Mouse (Mus musculus): Measurements from ENCODE around the gene Gpc6. TPM values are rescaled to one million over a fixed set of nuclear protein-coding genes. Genes with fewer than 3 reads are reported as not detected.
A peak's percentile ranks its signal among the peaks of the same experiment; 100 is the strongest.

Gene Gpc6
- polyA plus RNA-seq (2014; fragmentation: Nextera tagmentation; extraction: Ambion mirVana), result 17.8 and 18.8 TPM in 2 replicates

- peak within 1 kb of the TSS; percentile 73 for H3K4me2 ChIP-seq
- H3K9me3 ChIP-seq (ENCODE audit: control insufficient read depth, low read length), result no peaks in the 10 kb centered on the region
- peaks cover 22% of the 10 kb centered on the region for H3K27me3 ChIP-seq (replicated peaks; ENCODE audit: control insufficient read depth, insufficient read depth, low read length)
- H3K4me3 ChIP-seq (ENCODE audit: low read depth, low read length), result peak within 1 kb of the TSS; percentile 66
- H3K9ac ChIP-seq (ENCODE audit: low read depth, low read length), result peak within 1 kb of the TSS; percentile 71
- H3K27ac ChIP-seq (ENCODE audit: low read depth, low read length), result peak within 1 kb of the TSS; percentile 85
- ATAC-seq (replicated peaks; ENCODE audit: low FRiP score) (peak; percentile 59), DNase-seq (ENCODE audit: low spot score) (peak; percentile 72)
- 1% methylated on average over 38 of the region's 38 CpGs for WGBS
- H3K36me3 ChIP-seq (ENCODE audit: control insufficient read depth, insufficient read depth, low read length), result no peaks in the 10 kb centered on the region
- no peaks in the 10 kb centered on the region for H3K4me1 ChIP-seq (replicated peaks; ENCODE audit: control insufficient read depth, insufficient read depth, low read length)
Observed at GRCm38 (mm10) chr14:116924876-116925601, at the start of gene Gpc6. Gpc6 (plus strand) TSS chr14:116925315.

GRCm38 (mm10) chr14:116882480-116883044 lies 42.6 kb upstream of the Gpc6 start:
- no peak overlapping the region for H3K27ac ChIP-seq (ENCODE audit: low read depth, low read length)
- no peak overlapping the region for H3K4me2 ChIP-seq
- no peaks in the 10 kb centered on the region for H3K36me3 ChIP-seq (ENCODE audit: control insufficient read depth, insufficient read depth, low read length)
- no peak overlapping the region for H3K9ac ChIP-seq (ENCODE audit: low read depth, low read length)
- no peak for ATAC-seq (replicated peaks; ENCODE audit: low FRiP score)
- no peaks in the 10 kb centered on the region for H3K9me3 ChIP-seq (ENCODE audit: control insufficient read depth, low read length)
- H3K4me1 ChIP-seq (replicated peaks; ENCODE audit: control insufficient read depth, insufficient read depth, low read length), result no peaks in the 10 kb centered on the region
- no peak overlapping the region for H3K4me3 ChIP-seq (ENCODE audit: low read depth, low read length)
- no peaks in the 10 kb centered on the region for H3K27me3 ChIP-seq (replicated peaks; ENCODE audit: control insufficient read depth, insufficient read depth, low read length)
- no peak for DNase-seq (ENCODE audit: low spot score)
- WGBS, result 73% methylated on average over 7 of the region's 7 CpGs

GRCm38 (mm10) chr14:116894316-116894715 lies 30.8 kb upstream of the Gpc6 start:
- Histone ChIP-seq H3K4me3 (ENCODE audit: low read depth, low read length) (no peak overlapping the region), H3K9ac (ENCODE audit: low read depth, low read length) (no peak overlapping the region), H3K27ac (ENCODE audit: low read depth, low read length) (no peak overlapping the region), H3K4me2 (no peak overlapping the region), H3K4me1 (replicated peaks; ENCODE audit: control insufficient read depth, insufficient read depth, low read length) (no peaks in the 10 kb centered on the region), H3K9me3 (ENCODE audit: control insufficient read depth, low read length) (no peaks in the 10 kb centered on the region), H3K27me3 (replicated peaks; ENCODE audit: control insufficient read depth, insufficient read depth, low read length) (no peaks in the 10 kb centered on the region), H3K36me3 (ENCODE audit: control insufficient read depth, insufficient read depth, low read length) (no peaks in the 10 kb centered on the region)
- DNase-seq (ENCODE audit: low spot score), result no peak
- WGBS, result 63% methylated on average over 3 of the region's 3 CpGs
- ATAC-seq (replicated peaks; ENCODE audit: low FRiP score), result no peak

- Histone ChIP-seq H3K4me1 (replicated peaks; ENCODE audit: control insufficient read depth, insufficient read depth, low read length) (no peaks in the 10 kb centered on the region), H3K4me2 (no peak overlapping the region), H3K4me3 (ENCODE audit: low read depth, low read length) (no peak overlapping the region), H3K9me3 (ENCODE audit: control insufficient read depth, low read length) (no peaks in the 10 kb centered on the region), H3K27me3 (replicated peaks; ENCODE audit: control insufficient read depth, insufficient read depth, low read length) (no peaks in the 10 kb centered on the region), H3K27ac (ENCODE audit: low read depth, low read length) (no peak overlapping the region), H3K9ac (ENCODE audit: low read depth, low read length) (no peak overlapping the region), H3K36me3 (ENCODE audit: control insufficient read depth, insufficient read depth, low read length) (no peaks in the 10 kb centered on the region)
- ATAC-seq (replicated peaks; ENCODE audit: low FRiP score) (no peak), DNase-seq (ENCODE audit: low spot score) (no peak)
- 35% methylated on average over 1 of the region's 1 CpGs for WGBS
Observed at GRCm38 (mm10) chr14:116897971-116898370, 27.1 kb upstream of the Gpc6 start.

GRCm38 (mm10) chr14:116911768-116912167 lies 13.3 kb upstream of the Gpc6 start:
- H3K27me3 ChIP-seq (replicated peaks; ENCODE audit: control insufficient read depth, insufficient read depth, low read length), result no peaks in the 10 kb centered on the region
- DNase-seq (ENCODE audit: low spot score), result no peak
- H3K27ac ChIP-seq (ENCODE audit: low read depth, low read length), result no peak overlapping the region
- H3K4me1 ChIP-seq (replicated peaks; ENCODE audit: control insufficient read depth, insufficient read depth, low read length), result no peaks in the 10 kb centered on the region
- no peaks in the 10 kb centered on the region for H3K9me3 ChIP-seq (ENCODE audit: control insufficient read depth, low read length)
- no peaks in the 10 kb centered on the region for H3K36me3 ChIP-seq (ENCODE audit: control insufficient read depth, insufficient read depth, low read length)
- WGBS, result 81% methylated on average over 1 of the region's 1 CpGs
- H3K4me2 ChIP-seq, result no peak overlapping the region
- H3K9ac ChIP-seq (ENCODE audit: low read depth, low read length), result no peak overlapping the region
- no peak for ATAC-seq (replicated peaks; ENCODE audit: low FRiP score)
- H3K4me3 ChIP-seq (ENCODE audit: low read depth, low read length), result no peak overlapping the region

GRCm38 (mm10) chr14:116916874-116917273 lies 8.2 kb upstream of the Gpc6 start:
- H3K4me2 ChIP-seq, result no peak overlapping the region
- H3K36me3 ChIP-seq (ENCODE audit: control insufficient read depth, insufficient read depth, low read length), result no peaks in the 10 kb centered on the region
- no peak overlapping the region for H3K9ac ChIP-seq (ENCODE audit: low read depth, low read length)
- DNase-seq (ENCODE audit: low spot score), result no peak
- H3K27me3 ChIP-seq (replicated peaks; ENCODE audit: control insufficient read depth, insufficient read depth, low read length), result no peaks in the 10 kb centered on the region
- no peak overlapping the region for H3K4me3 ChIP-seq (ENCODE audit: low read depth, low read length)
- H3K9me3 ChIP-seq (ENCODE audit: control insufficient read depth, low read length), result no peaks in the 10 kb centered on the region
- 75% methylated on average over 6 of the region's 6 CpGs for WGBS
- no peak for ATAC-seq (replicated peaks; ENCODE audit: low FRiP score)
- no peaks in the 10 kb centered on the region for H3K4me1 ChIP-seq (replicated peaks; ENCODE audit: control insufficient read depth, insufficient read depth, low read length)
- H3K27ac ChIP-seq (ENCODE audit: low read depth, low read length), result no peak overlapping the region

- no peak for ATAC-seq (replicated peaks; ENCODE audit: low FRiP score)
- H3K4me2 ChIP-seq, result no peak overlapping the region; the same call in 1 of the 2 replicates
- WGBS, result 46% methylated on average over 2 of the region's 2 CpGs
Observed at GRCm38 (mm10) chr14:116924266-116924665, 849 bp upstream of the Gpc6 start.

GRCm38 (mm10) chr14:116925691-116926403 lies 732 bp downstream of the Gpc6 start:
- H3K4me3 ChIP-seq (ENCODE audit: low read depth, low read length), result peak overlapping the region; percentile 66
- no peaks in the 10 kb centered on the region for H3K9me3 ChIP-seq (ENCODE audit: control insufficient read depth, low read length)
- DNase-seq (ENCODE audit: low spot score) (peak; percentile 58), ATAC-seq (replicated peaks; ENCODE audit: low FRiP score) (peak; percentile 35)
- peak overlapping the region; percentile 71 for H3K9ac ChIP-seq (ENCODE audit: low read depth, low read length)
- no peaks in the 10 kb centered on the region for H3K4me1 ChIP-seq (replicated peaks; ENCODE audit: control insufficient read depth, insufficient read depth, low read length)
- H3K36me3 ChIP-seq (ENCODE audit: control insufficient read depth, insufficient read depth, low read length), result no peaks in the 10 kb centered on the region
- peak overlapping the region; percentile 85 for H3K27ac ChIP-seq (ENCODE audit: low read depth, low read length)
- under 1% methylated on average over 55 of the region's 58 CpGs for WGBS
- H3K4me2 ChIP-seq, result peak overlapping the region; percentile 73
- H3K27me3 ChIP-seq (replicated peaks; ENCODE audit: control insufficient read depth, insufficient read depth, low read length), result peaks cover 22% of the 10 kb centered on the region

More at GRCm38 (mm10) chr14:116924266-116924665, 849 bp upstream of the Gpc6 start:
- Histone ChIP-seq H3K9ac (ENCODE audit: low read depth, low read length) (no peak overlapping the region), H3K27me3 (replicated peaks; ENCODE audit: control insufficient read depth, insufficient read depth, low read length) (peaks cover 22% of the 10 kb centered on the region), H3K27ac (ENCODE audit: low read depth, low read length) (no peak overlapping the region), H3K36me3 (ENCODE audit: control insufficient read depth, insufficient read depth, low read length) (no peaks in the 10 kb centered on the region), H3K4me1 (replicated peaks; ENCODE audit: control insufficient read depth, insufficient read depth, low read length) (no peaks in the 10 kb centered on the region), H3K9me3 (ENCODE audit: control insufficient read depth, low read length) (no peaks in the 10 kb centered on the region), H3K4me3 (ENCODE audit: low read depth, low read length) (no peak overlapping the region)
- DNase-seq (ENCODE audit: low spot score), result no peak

Data from liver, embryonic 11.5 days (tissue).